12 mouse cellular contexts compared by ENCODE assay signal in the genomic region with DNA sequence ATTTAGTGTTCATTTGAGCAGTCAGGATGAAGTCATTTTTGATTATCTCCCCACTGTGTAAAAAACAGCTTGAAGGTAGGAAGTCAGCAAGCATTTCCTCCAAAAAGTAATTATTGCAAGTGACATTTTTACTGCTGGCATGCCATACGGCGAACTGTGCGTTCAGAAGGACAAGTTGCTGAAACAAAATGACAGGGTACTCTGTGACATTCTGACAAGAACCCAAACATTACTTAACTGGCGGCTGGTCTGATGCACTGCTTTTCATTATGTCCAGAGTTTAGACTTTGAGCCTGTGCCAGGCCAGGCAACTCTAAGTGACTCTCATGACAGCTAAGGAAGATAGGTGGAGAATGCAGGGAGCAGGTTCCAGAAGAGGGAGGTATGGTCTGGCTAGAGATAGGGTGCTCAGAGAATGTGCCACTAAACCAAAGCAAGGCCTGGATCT. TPM values are rescaled to one million over a fixed set of nuclear protein-coding genes. Genes with fewer than 3 reads are reported as not detected.
DNase-seq lines count a peak whose midpoint lies in the region; ATAC-seq lines count a peak whose summit lies in the region.
"Had no signal": no experiment of that assay in that cellular context is flagged by ENCODE, and none has a peak within 500 bp of the region (broad histone marks: within the 10 kb centered on the region; RNA-seq: fewer than 3 reads in every experiment).

No protein-coding gene starts in this region.

- H3K9ac ChIP-seq in embryonic facial prominence, embryonic 15.5 days, result no peak overlapping the region
- H3K9ac ChIP-seq in heart, embryonic 15.5 days, result no peak overlapping the region
- H3K9ac ChIP-seq in midbrain, embryonic 16.5 days (ENCODE audit: low read depth, low read length), result no peak overlapping the region
- H3K9ac ChIP-seq in liver, embryonic 12.5 days, result no peak overlapping the region
- H3K9ac ChIP-seq: embryonic facial prominence, embryonic 13.5 days; liver, embryonic 13.5 days had no signal

- DNase-seq in embryonic facial prominence, embryonic 10.5 days (ENCODE audit: low spot score), result no peak
- peak; percentile 42 to 77 for DNase-seq in layer of hippocampus, adult 18-20 months (ENCODE audit: low spot score in 2 of 2)
- DNase-seq in layer of hippocampus, adult 9-10 months (ENCODE audit: low spot score), result no peak
- no peak for DNase-seq in adrenal gland, postnatal 14 days
- DNase-seq: liver, embryonic 13.5 days had no signal

- H3K4me1 ChIP-seq in embryonic facial prominence, embryonic 15.5 days, result no peaks in the 10 kb centered on the region
- no peaks in the 10 kb centered on the region for H3K4me1 ChIP-seq in embryonic facial prominence, embryonic 10.5 days
- H3K4me1 ChIP-seq in heart, embryonic 15.5 days (replicated peaks), result peaks cover 46% of the 10 kb centered on the region
- H3K4me1 ChIP-seq in midbrain, embryonic 16.5 days (ENCODE audit: control insufficient read depth, insufficient read depth, low read length), result peaks cover 5% of the 10 kb centered on the region; the same call in 1 of the 2 replicates
- H3K4me1 ChIP-seq in liver, embryonic 12.5 days, result no peaks in the 10 kb centered on the region
- H3K4me1 ChIP-seq: embryonic facial prominence, embryonic 13.5 days; liver, embryonic 13.5 days had no signal

- no peaks in the 10 kb centered on the region for H3K9me3 ChIP-seq in embryonic facial prominence, embryonic 15.5 days (replicated peaks)
- no peaks in the 10 kb centered on the region for H3K9me3 ChIP-seq in embryonic facial prominence, embryonic 10.5 days
- H3K9me3 ChIP-seq in heart, embryonic 15.5 days (replicated peaks), result no peaks in the 10 kb centered on the region
- H3K9me3 ChIP-seq in midbrain, embryonic 16.5 days (replicated peaks; ENCODE audit: control insufficient read depth, low read length, poor library complexity, severe bottlenecking), result no peaks in the 10 kb centered on the region
- no peaks in the 10 kb centered on the region for H3K9me3 ChIP-seq in liver, embryonic 12.5 days (replicated peaks)
- H3K9me3 ChIP-seq: embryonic facial prominence, embryonic 13.5 days; liver, embryonic 13.5 days; megakaryocyte, embryonic 14.5 days had no signal

- peak overlapping the region; percentile 19; the same call in 1 of the 2 replicates for H3K27ac ChIP-seq in embryonic facial prominence, embryonic 15.5 days (replicated peaks)
- H3K27ac ChIP-seq in embryonic facial prominence, embryonic 10.5 days (replicated peaks), result no peak overlapping the region
- H3K27ac ChIP-seq in heart, embryonic 15.5 days, result peak overlapping the region; percentile 74
- H3K27ac ChIP-seq in midbrain, embryonic 16.5 days (ENCODE audit: low read length), result peak overlapping the region; percentile 60
- H3K27ac ChIP-seq in liver, embryonic 12.5 days, result no peak overlapping the region
- H3K27ac ChIP-seq: embryonic facial prominence, embryonic 13.5 days; liver, embryonic 13.5 days had no signal

- no peak for ATAC-seq in embryonic facial prominence, embryonic 15.5 days (ENCODE audit: insufficient number of reproducible peaks, low FRiP score, low TSS enrichment, low read depth)
- peak; percentile 86 for ATAC-seq in heart, embryonic 15.5 days (replicated peaks; ENCODE audit: insufficient number of reproducible peaks, insufficient read depth, low FRiP score, low read depth)
- no peak for ATAC-seq in midbrain, embryonic 16.5 days
- no peak for ATAC-seq in liver, embryonic 12.5 days
- ATAC-seq: Patski had no signal

- 64% methylated on average over 4 of the region's 4 CpGs for WGBS in embryonic facial prominence, embryonic 15.5 days
- WGBS in embryonic facial prominence, embryonic 10.5 days, result 90% methylated on average over 4 of the region's 4 CpGs
- WGBS in heart, embryonic 15.5 days, result 27% methylated on average over 4 of the region's 4 CpGs
- WGBS in midbrain, embryonic 16.5 days, result 66% methylated on average over 4 of the region's 4 CpGs
- WGBS in liver, embryonic 12.5 days (ENCODE audit: insufficient replicate concordance), result 80% methylated on average over 4 of the region's 4 CpGs

- no peaks in the 10 kb centered on the region for H3K27me3 ChIP-seq in embryonic facial prominence, embryonic 15.5 days
- H3K27me3 ChIP-seq in embryonic facial prominence, embryonic 10.5 days (replicated peaks; ENCODE audit: low read depth, poor library complexity, severe bottlenecking), result no peaks in the 10 kb centered on the region
- H3K27me3 ChIP-seq in heart, embryonic 15.5 days, result no peaks in the 10 kb centered on the region
- H3K27me3 ChIP-seq in midbrain, embryonic 16.5 days (ENCODE audit: control insufficient read depth, insufficient read depth, low read depth, low read length), result no peaks in the 10 kb centered on the region
- no peaks in the 10 kb centered on the region for H3K27me3 ChIP-seq in liver, embryonic 12.5 days (replicated peaks)
- H3K27me3 ChIP-seq: embryonic facial prominence, embryonic 13.5 days; liver, embryonic 13.5 days; megakaryocyte, embryonic 14.5 days; Patski had no signal

- H3K36me3 ChIP-seq in embryonic facial prominence, embryonic 15.5 days, result peaks cover 19% of the 10 kb centered on the region
- peaks cover 90% of the 10 kb centered on the region for H3K36me3 ChIP-seq in embryonic facial prominence, embryonic 10.5 days (replicated peaks)
- peaks cover 9% of the 10 kb centered on the region; the same call in 1 of the 2 replicates for H3K36me3 ChIP-seq in heart, embryonic 15.5 days
- H3K36me3 ChIP-seq in midbrain, embryonic 16.5 days (ENCODE audit: control insufficient read depth, insufficient read depth, low read length), result 0 out of 2 replicates have a peak, but pooled peaks cover 3% of the 10 kb centered on the region
- peaks cover 33% of the 10 kb centered on the region for H3K36me3 ChIP-seq in liver, embryonic 12.5 days

- no peak overlapping the region for H3K4me2 ChIP-seq in embryonic facial prominence, embryonic 15.5 days (replicated peaks)
- H3K4me2 ChIP-seq in heart, embryonic 15.5 days, result no peak overlapping the region
- no peak overlapping the region for H3K4me2 ChIP-seq in midbrain, embryonic 16.5 days (ENCODE audit: low read length)
- H3K4me2 ChIP-seq in liver, embryonic 12.5 days, result no peak overlapping the region
- H3K4me2 ChIP-seq: embryonic facial prominence, embryonic 13.5 days; liver, embryonic 13.5 days had no signal

- no peak overlapping the region for H3K4me3 ChIP-seq in embryonic facial prominence, embryonic 15.5 days (replicated peaks)
- H3K4me3 ChIP-seq in embryonic facial prominence, embryonic 10.5 days, result no peak overlapping the region
- H3K4me3 ChIP-seq in heart, embryonic 15.5 days, result no peak overlapping the region
- no peak overlapping the region for H3K4me3 ChIP-seq in midbrain, embryonic 16.5 days (ENCODE audit: low read depth, low read length)
- H3K4me3 ChIP-seq in liver, embryonic 12.5 days, result no peak overlapping the region
- H3K4me3 ChIP-seq: embryonic facial prominence, embryonic 13.5 days; liver, embryonic 13.5 days; megakaryocyte, embryonic 14.5 days had no signal

RNA-seq across cellular contexts. Expression of a gene that starts 46.6 kb away (rescaled TPM):
- 8.2 and 9.1 TPM in 2 replicates for polyA plus RNA-seq in embryonic facial prominence, embryonic 15.5 days (2015; fragmentation: Nextera tagmentation; extraction: Ambion mirVana)
- polyA plus RNA-seq in embryonic facial prominence, embryonic 10.5 days (2016; fragmentation: Nextera tagmentation; extraction: Ambion mirVana), result 14.1 and 17.0 TPM in 2 replicates
- 1 to 10 TPM; 6.5 to 7.7 TPM for total RNA-seq in layer of hippocampus, adult 18-20 months (2021)
- 1.1 and 2.3 TPM in 2 replicates for polyA plus RNA-seq in heart, embryonic 15.5 days (2015; fragmentation: Nextera tagmentation; extraction: Ambion mirVana)
- polyA plus RNA-seq in midbrain, embryonic 16.5 days (2015; fragmentation: Nextera tagmentation; extraction: Ambion mirVana), result 24.8 and 24.9 TPM in 2 replicates
- total RNA-seq in adrenal gland, postnatal 14 days (2021), result 21.9 and 24.5 TPM in 2 replicates
- polyA plus RNA-seq in liver, embryonic 12.5 days (2016; fragmentation: Nextera tagmentation; extraction: Ambion mirVana), result 2.6 and 3.1 TPM in 2 replicates

Comparison
In these comparisons a context has a peak if more than half of its experiments do, and no peak if none do; other contexts are left out.
1. H3K27ac ChIP-seq: peak in embryonic facial prominence, embryonic 15.5 days (single experiment), heart, embryonic 15.5 days (single experiment) and midbrain, embryonic 16.5 days (single experiment); none in embryonic facial prominence, embryonic 10.5 days (single experiment) and liver, embryonic 12.5 days (single experiment).
2. DNase-seq: peak in layer of hippocampus, adult 18-20 months (2 of 2); none in embryonic facial prominence, embryonic 10.5 days (single experiment), layer of hippocampus, adult 9-10 months (single experiment) and adrenal gland, postnatal 14 days (single experiment).